Mouse (Mus musculus): ENCODE results near the gene Eri2. TPM values are rescaled to one million over a fixed set of nuclear protein-coding genes. Genes with fewer than 3 reads are reported as not detected.

Gene Eri2
- polyA plus RNA-seq, 1 experiment: 0.33 TPM

- WGBS: 78% methylated on average over 3 of the region's 3 CpGs
- no peak overlapping the region for H3K4me3 ChIP-seq (ENCODE audit: low read depth, low read length)
- TF ChIP-seq CTCF (IDR thresholded peaks at IDR 0.05; ENCODE audit: extremely low read depth, insufficient read length, insufficient replicate concordance, low read depth, low read length) (no peak), POLR2A (IDR thresholded peaks at IDR 0.05; ENCODE audit: low read depth, low read length) (no peak)
- no peak overlapping the region for H3K27ac ChIP-seq (ENCODE audit: insufficient read depth, low read depth, low read length)
- peaks cover 2% of the 10 kb centered on the region for H3K36me3 ChIP-seq (ENCODE audit: control insufficient read depth, insufficient read depth, low read length)
- no peaks in the 10 kb centered on the region for H3K4me1 ChIP-seq (ENCODE audit: control insufficient read depth, insufficient read depth, insufficient read length, low read length)
- no peaks in the 10 kb centered on the region for H3K27me3 ChIP-seq (ENCODE audit: control insufficient read depth, insufficient read depth, low read length)
These were observed 7.1 kb upstream of the Eri2 start for GRCm38 (mm10) chr7:119800991-119801390.

- Histone ChIP-seq H3K4me1 (ENCODE audit: control insufficient read depth, insufficient read depth, insufficient read length, low read length) (no peaks in the 10 kb centered on the region), H3K27ac (ENCODE audit: insufficient read depth, low read depth, low read length) (no peak overlapping the region), H3K27me3 (ENCODE audit: control insufficient read depth, insufficient read depth, low read length) (no peaks in the 10 kb centered on the region), H3K36me3 (ENCODE audit: control insufficient read depth, insufficient read depth, low read length) (peaks cover 1% of the 10 kb centered on the region), H3K4me3 (ENCODE audit: low read depth, low read length) (no peak overlapping the region)
- WGBS: 94% methylated on average over 3 of the region's 3 CpGs
- no peak for TF ChIP-seq POLR2A (IDR thresholded peaks at IDR 0.05; ENCODE audit: low read depth, low read length)
- TF ChIP-seq CTCF (IDR thresholded peaks at IDR 0.05; ENCODE audit: extremely low read depth, insufficient read length, insufficient replicate concordance, low read depth, low read length): no peak
These were observed 6.6 kb upstream of the Eri2 start for GRCm38 (mm10) chr7:119800488-119800887.

- TF ChIP-seq CTCF (IDR thresholded peaks at IDR 0.05; ENCODE audit: extremely low read depth, insufficient read length, insufficient replicate concordance, low read depth, low read length) (no peak), POLR2A (IDR thresholded peaks at IDR 0.05; ENCODE audit: low read depth, low read length) (no peak)
- Histone ChIP-seq H3K27me3 (ENCODE audit: control insufficient read depth, insufficient read depth, low read length) (no peaks in the 10 kb centered on the region), H3K4me3 (ENCODE audit: low read depth, low read length) (no peak overlapping the region), H3K27ac (ENCODE audit: insufficient read depth, low read depth, low read length) (no peak overlapping the region), H3K36me3 (ENCODE audit: control insufficient read depth, insufficient read depth, low read length) (no peaks in the 10 kb centered on the region), H3K4me1 (ENCODE audit: control insufficient read depth, insufficient read depth, insufficient read length, low read length) (peaks cover 4% of the 10 kb centered on the region)
These were observed 1.5 kb upstream of the Eri2 start for GRCm38 (mm10) chr7:119795311-119795710.

GRCm38 (mm10) chr7:119794251-119794638 is 387 bp upstream of the Eri2 start:
- Histone ChIP-seq H3K27me3 (ENCODE audit: control insufficient read depth, insufficient read depth, low read length) (no peaks in the 10 kb centered on the region), H3K27ac (ENCODE audit: insufficient read depth, low read depth, low read length) (peak overlapping the region; percentile 2; the same call in 1 of the 2 replicates), H3K4me1 (ENCODE audit: control insufficient read depth, insufficient read depth, insufficient read length, low read length) (peaks cover 4% of the 10 kb centered on the region), H3K36me3 (ENCODE audit: control insufficient read depth, insufficient read depth, low read length) (peaks cover 4% of the 10 kb centered on the region), H3K4me3 (ENCODE audit: low read depth, low read length) (peak overlapping the region; percentile 98)
- TF ChIP-seq POLR2A (IDR thresholded peaks at IDR 0.05; ENCODE audit: low read depth, low read length): no peak
- no peak for TF ChIP-seq CTCF (IDR thresholded peaks at IDR 0.05; ENCODE audit: extremely low read depth, insufficient read length, insufficient replicate concordance, low read depth, low read length)
- 1% methylated on average over 21 of the region's 21 CpGs for WGBS

- H3K4me1 ChIP-seq (ENCODE audit: control insufficient read depth, insufficient read depth, insufficient read length, low read length): no peaks in the 10 kb centered on the region
- WGBS: 84% methylated on average over 3 of the region's 3 CpGs
- peaks cover 23% of the 10 kb centered on the region for H3K36me3 ChIP-seq (ENCODE audit: control insufficient read depth, insufficient read depth, low read length)
- H3K27ac ChIP-seq (ENCODE audit: insufficient read depth, low read depth, low read length): no peak overlapping the region
- H3K27me3 ChIP-seq (ENCODE audit: control insufficient read depth, insufficient read depth, low read length): no peaks in the 10 kb centered on the region
- no peak overlapping the region for H3K4me3 ChIP-seq (ENCODE audit: low read depth, low read length)
- TF ChIP-seq CTCF (IDR thresholded peaks at IDR 0.05; ENCODE audit: extremely low read depth, insufficient read length, insufficient replicate concordance, low read depth, low read length): no peak
- TF ChIP-seq POLR2A (IDR thresholded peaks at IDR 0.05; ENCODE audit: low read depth, low read length): no peak
These were observed 4.8 kb downstream of the Eri2 start for GRCm38 (mm10) chr7:119789024-119789423.

GRCm38 (mm10) chr7:119784908-119785307 is 8.9 kb downstream of the Eri2 start:
- H3K4me3 ChIP-seq (ENCODE audit: low read depth, low read length): no peak overlapping the region
- 84% methylated on average over 5 of the region's 5 CpGs for WGBS
- TF ChIP-seq POLR2A (IDR thresholded peaks at IDR 0.05; ENCODE audit: low read depth, low read length) (no peak), CTCF (IDR thresholded peaks at IDR 0.05; ENCODE audit: extremely low read depth, insufficient read length, insufficient replicate concordance, low read depth, low read length) (no peak)

GRCm38 (mm10) chr7:119783453-119783852 is 10.4 kb downstream of the Eri2 start:
- 87% methylated on average over 2 of the region's 2 CpGs for WGBS
- Histone ChIP-seq H3K4me1 (ENCODE audit: control insufficient read depth, insufficient read depth, insufficient read length, low read length) (no peaks in the 10 kb centered on the region), H3K4me3 (ENCODE audit: low read depth, low read length) (no peak overlapping the region), H3K27ac (ENCODE audit: insufficient read depth, low read depth, low read length) (no peak overlapping the region), H3K27me3 (ENCODE audit: control insufficient read depth, insufficient read depth, low read length) (no peaks in the 10 kb centered on the region), H3K36me3 (ENCODE audit: control insufficient read depth, insufficient read depth, low read length) (peaks cover 26% of the 10 kb centered on the region)
- no peak for TF ChIP-seq POLR2A (IDR thresholded peaks at IDR 0.05; ENCODE audit: low read depth, low read length)
- TF ChIP-seq CTCF (IDR thresholded peaks at IDR 0.05; ENCODE audit: extremely low read depth, insufficient read length, insufficient replicate concordance, low read depth, low read length): no peak

More at GRCm38 (mm10) chr7:119784908-119785307, 8.9 kb downstream of the Eri2 start:
- H3K36me3 ChIP-seq (ENCODE audit: control insufficient read depth, insufficient read depth, low read length): peaks cover 29% of the 10 kb centered on the region
- H3K27ac ChIP-seq (ENCODE audit: insufficient read depth, low read depth, low read length): no peak overlapping the region
- H3K27me3 ChIP-seq (ENCODE audit: control insufficient read depth, insufficient read depth, low read length): no peaks in the 10 kb centered on the region
- H3K4me1 ChIP-seq (ENCODE audit: control insufficient read depth, insufficient read depth, insufficient read length, low read length): no peaks in the 10 kb centered on the region

All from small intestine, adult 2 months (tissue).